Mouse (Mus musculus) small intestine, adult 2 months (tissue): ENCODE results near the gene Ces1g.

ENCODE experiments used
- CTCF ChIP-seq: fragments of 200-500 bp; IDR thresholded peaks from 2 replicates; pipeline ENCODE4 v1.5.1; 2012; ENCODE audit warnings: low read depth, mild to moderate bottlenecking, control low read depth, inconsistent platforms, low read length, moderate library complexity, mixed read lengths; ENCODE audit not compliant: insufficient replicate concordance, insufficient read length; ENCODE audit errors: extremely low read depth
- POLR2A ChIP-seq: fragments of 200-500 bp; IDR thresholded peaks from 2 replicates; pipeline ENCODE4 v1.6.1; 2012; ENCODE audit warnings: low read depth, mild to moderate bottlenecking, control low read depth, inconsistent platforms, low read length, moderate library complexity

DNA sequence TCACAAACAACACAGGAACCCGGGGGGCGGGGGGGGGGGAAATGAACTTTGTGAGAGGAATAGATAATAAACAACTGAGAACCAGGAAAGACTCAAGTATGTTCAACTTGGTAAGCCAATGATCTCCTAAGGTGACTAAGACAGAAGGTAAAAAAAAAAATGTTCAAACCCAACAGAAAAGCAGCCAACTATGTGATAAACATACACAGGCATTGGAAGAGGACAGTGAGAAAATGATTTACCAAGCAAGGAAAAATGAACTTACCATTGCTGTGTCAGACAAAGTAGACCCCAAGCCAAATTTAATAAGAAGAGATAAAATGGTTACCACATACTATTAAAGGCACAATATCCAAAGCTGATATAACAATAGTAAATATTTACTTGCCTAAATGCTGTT is 2.4 kb upstream of the Ces1g start:
- TF ChIP-seq CTCF (no peak), POLR2A (no peak)
